Mouse (Mus musculus): ENCODE data around the gene Mmd. TPM values are rescaled to one million over a fixed set of nuclear protein-coding genes. Genes with fewer than 3 reads are reported as not detected.

Mmd gene
- polyA plus RNA-seq, 1 experiment from 2014 or later, result 27.1 TPM

DNA sequence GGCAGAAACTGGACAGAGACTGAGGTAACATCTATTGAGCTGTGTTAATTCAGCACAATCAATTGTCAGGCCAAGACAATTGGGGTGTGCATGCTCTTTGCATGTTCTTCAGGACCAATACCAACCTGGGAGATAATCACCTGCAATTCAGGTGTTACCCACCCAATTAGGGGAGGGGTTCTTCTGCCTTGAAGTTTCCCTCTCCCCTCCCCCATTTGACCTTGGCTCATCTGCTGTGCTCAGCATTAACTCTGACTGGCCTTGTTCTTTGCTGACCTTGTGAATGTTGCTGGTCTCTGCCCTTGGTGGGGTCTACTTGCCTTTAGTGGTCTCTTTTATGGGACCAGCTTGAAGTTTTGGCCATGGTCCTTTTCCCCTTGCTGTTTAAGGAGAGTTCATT lies 19.5 kb upstream of the Mmd start:
- Histone ChIP-seq H3K36me3 (ENCODE audit: control insufficient read depth, insufficient read depth, low read length) (no peaks in the 10 kb centered on the region), H3K27ac (replicated peaks; ENCODE audit: low read depth, low read length) (no peak overlapping the region), H3K27me3 (replicated peaks; ENCODE audit: control insufficient read depth, insufficient read depth, low read length) (no peaks in the 10 kb centered on the region), H3K9me3 (ENCODE audit: control insufficient read depth, low read length) (no peaks in the 10 kb centered on the region), H3K9ac (ENCODE audit: low read depth, low read length) (no peak overlapping the region), H3K4me2 (ENCODE audit: low read depth, low read length) (no peak overlapping the region), H3K4me1 (ENCODE audit: control insufficient read depth, insufficient read depth, low read length) (peaks cover 5% of the 10 kb centered on the region; the same call in 1 of the 2 replicates), H3K4me3 (ENCODE audit: low read depth, low read length) (no peak overlapping the region)
- ATAC-seq (ENCODE audit: low read depth) (no peak), DNase-seq (ENCODE audit: low spot score) (no peak)

GRCm38 (mm10) chr11:90230671-90231070 lies 18.6 kb upstream of the Mmd start:
- H3K4me2 ChIP-seq (ENCODE audit: low read depth, low read length), result no peak overlapping the region
- DNase-seq (ENCODE audit: low spot score) (peak; percentile 27), ATAC-seq (ENCODE audit: low read depth) (no peak)
- H3K4me1 ChIP-seq (ENCODE audit: control insufficient read depth, insufficient read depth, low read length), result peaks cover 5% of the 10 kb centered on the region; the same call in 1 of the 2 replicates
- no peak overlapping the region for H3K27ac ChIP-seq (replicated peaks; ENCODE audit: low read depth, low read length)
- no peak overlapping the region for H3K4me3 ChIP-seq (ENCODE audit: low read depth, low read length)
- WGBS, result 56% methylated on average over 2 of the region's 2 CpGs
- no peaks in the 10 kb centered on the region for H3K36me3 ChIP-seq (ENCODE audit: control insufficient read depth, insufficient read depth, low read length)
- H3K9ac ChIP-seq (ENCODE audit: low read depth, low read length), result no peak overlapping the region
- H3K9me3 ChIP-seq (ENCODE audit: control insufficient read depth, low read length), result no peaks in the 10 kb centered on the region
- no peaks in the 10 kb centered on the region for H3K27me3 ChIP-seq (replicated peaks; ENCODE audit: control insufficient read depth, insufficient read depth, low read length)

- Histone ChIP-seq H3K9me3 (ENCODE audit: control insufficient read depth, low read length) (no peaks in the 10 kb centered on the region), H3K27ac (replicated peaks; ENCODE audit: low read depth, low read length) (no peak overlapping the region), H3K36me3 (ENCODE audit: control insufficient read depth, insufficient read depth, low read length) (no peaks in the 10 kb centered on the region), H3K4me1 (ENCODE audit: control insufficient read depth, insufficient read depth, low read length) (peaks cover 5% of the 10 kb centered on the region; the same call in 1 of the 2 replicates), H3K4me3 (ENCODE audit: low read depth, low read length) (no peak overlapping the region), H3K9ac (ENCODE audit: low read depth, low read length) (no peak overlapping the region), H3K4me2 (ENCODE audit: low read depth, low read length) (no peak overlapping the region), H3K27me3 (replicated peaks; ENCODE audit: control insufficient read depth, insufficient read depth, low read length) (no peaks in the 10 kb centered on the region)
- WGBS, result 39% methylated on average over 2 of the region's 2 CpGs
- ATAC-seq (ENCODE audit: low read depth) (no peak), DNase-seq (ENCODE audit: low spot score) (no peak)
Observed at GRCm38 (mm10) chr11:90231631-90232030, 17.6 kb upstream of the Mmd start.

DNA sequence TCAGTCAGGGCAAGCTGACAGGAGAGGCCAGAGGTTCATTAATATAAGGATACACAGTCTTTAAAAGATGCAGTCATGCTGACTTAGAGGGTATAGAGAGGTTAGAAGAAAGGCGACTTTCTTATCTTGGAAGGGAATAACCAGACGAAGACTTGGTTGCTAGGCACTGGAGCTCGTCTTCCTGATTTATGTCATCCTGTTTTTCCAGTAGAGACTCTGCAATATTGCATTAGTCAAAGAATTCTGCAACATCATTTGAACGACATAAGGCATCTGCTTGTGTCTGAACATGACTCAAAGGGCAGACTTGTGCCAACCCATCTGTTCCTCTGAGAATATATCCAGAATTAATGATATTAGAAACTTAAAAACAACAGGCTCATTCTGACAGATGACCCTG lies 16.6 kb upstream of the Mmd start:
- peaks cover 5% of the 10 kb centered on the region; the same call in 1 of the 2 replicates for H3K4me1 ChIP-seq (ENCODE audit: control insufficient read depth, insufficient read depth, low read length)
- no peak overlapping the region for H3K4me2 ChIP-seq (ENCODE audit: low read depth, low read length)
- no peaks in the 10 kb centered on the region for H3K27me3 ChIP-seq (replicated peaks; ENCODE audit: control insufficient read depth, insufficient read depth, low read length)
- DNase-seq (ENCODE audit: low spot score) (peak; percentile 21), ATAC-seq (ENCODE audit: low read depth) (no peak)
- no peak overlapping the region for H3K9ac ChIP-seq (ENCODE audit: low read depth, low read length)
- H3K4me3 ChIP-seq (ENCODE audit: low read depth, low read length), result no peak overlapping the region
- WGBS, result 48% methylated on average over 4 of the region's 4 CpGs
- H3K27ac ChIP-seq (replicated peaks; ENCODE audit: low read depth, low read length), result no peak overlapping the region
- no peaks in the 10 kb centered on the region for H3K36me3 ChIP-seq (ENCODE audit: control insufficient read depth, insufficient read depth, low read length)
- H3K9me3 ChIP-seq (ENCODE audit: control insufficient read depth, low read length), result no peaks in the 10 kb centered on the region

- 73% methylated on average over 5 of the region's 5 CpGs for WGBS
- Histone ChIP-seq H3K36me3 (ENCODE audit: control insufficient read depth, insufficient read depth, low read length) (no peaks in the 10 kb centered on the region), H3K27ac (replicated peaks; ENCODE audit: low read depth, low read length) (no peak overlapping the region), H3K27me3 (replicated peaks; ENCODE audit: control insufficient read depth, insufficient read depth, low read length) (no peaks in the 10 kb centered on the region), H3K4me2 (ENCODE audit: low read depth, low read length) (no peak overlapping the region), H3K9me3 (ENCODE audit: control insufficient read depth, low read length) (no peaks in the 10 kb centered on the region), H3K4me3 (ENCODE audit: low read depth, low read length) (no peak overlapping the region), H3K9ac (ENCODE audit: low read depth, low read length) (no peak overlapping the region), H3K4me1 (ENCODE audit: control insufficient read depth, insufficient read depth, low read length) (peaks cover 2% of the 10 kb centered on the region; the same call in 1 of the 2 replicates)
- DNase-seq (ENCODE audit: low spot score) (no peak), ATAC-seq (ENCODE audit: low read depth) (no peak)
Observed at GRCm38 (mm10) chr11:90235221-90235620, 14.0 kb upstream of the Mmd start.

DNA sequence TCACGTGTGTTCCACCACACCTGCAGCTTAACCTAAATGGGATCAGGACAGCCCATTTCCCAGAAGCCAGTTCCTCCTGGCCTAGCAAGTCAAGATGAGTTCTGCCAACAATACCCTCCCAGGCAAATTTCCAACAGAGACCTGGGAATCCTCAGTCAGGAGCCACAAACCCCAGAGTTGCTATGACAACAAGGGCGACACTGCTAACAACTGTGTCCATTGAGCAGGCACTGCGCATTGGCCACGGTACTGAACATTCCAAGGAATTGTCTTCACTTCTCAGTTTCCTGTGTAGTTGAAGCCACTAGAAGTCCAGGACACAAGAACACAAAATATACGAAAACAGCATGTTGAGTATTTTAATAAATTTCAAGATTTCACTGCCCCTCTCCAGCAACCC lies 11.6 kb upstream of the Mmd start:
- no peaks in the 10 kb centered on the region for H3K36me3 ChIP-seq (ENCODE audit: control insufficient read depth, insufficient read depth, low read length)
- WGBS, result 55% methylated on average over 5 of the region's 5 CpGs
- no peaks in the 10 kb centered on the region for H3K4me1 ChIP-seq (ENCODE audit: control insufficient read depth, insufficient read depth, low read length)
- ATAC-seq (ENCODE audit: low read depth) (no peak), DNase-seq (ENCODE audit: low spot score) (peak; percentile 31)
- H3K4me3 ChIP-seq (ENCODE audit: low read depth, low read length), result no peak overlapping the region
- H3K9ac ChIP-seq (ENCODE audit: low read depth, low read length), result no peak overlapping the region
- no peaks in the 10 kb centered on the region for H3K9me3 ChIP-seq (ENCODE audit: control insufficient read depth, low read length)
- H3K27ac ChIP-seq (replicated peaks; ENCODE audit: low read depth, low read length), result no peak overlapping the region
- H3K4me2 ChIP-seq (ENCODE audit: low read depth, low read length), result no peak overlapping the region
- no peaks in the 10 kb centered on the region for H3K27me3 ChIP-seq (replicated peaks; ENCODE audit: control insufficient read depth, insufficient read depth, low read length)

DNA sequence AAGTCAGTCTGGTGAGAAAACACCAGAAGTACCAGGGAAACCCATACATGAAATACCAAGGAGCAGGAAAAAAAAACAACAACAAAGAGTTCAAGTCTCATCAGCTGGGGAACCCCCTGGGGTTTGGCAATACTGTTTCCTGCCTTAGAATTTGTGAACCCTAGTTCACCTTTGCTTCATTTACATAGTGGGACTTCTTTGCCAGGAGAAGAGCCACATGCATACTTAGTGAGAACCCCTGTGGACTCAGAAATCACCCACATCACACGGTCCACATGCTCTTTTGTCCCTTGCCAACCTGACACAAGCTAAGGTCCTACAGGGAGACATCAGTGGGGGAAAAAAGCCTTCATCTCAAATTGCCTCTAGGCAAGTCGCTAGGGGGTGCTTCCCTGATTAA lies 10.6 kb upstream of the Mmd start:
- Histone ChIP-seq H3K9me3 (ENCODE audit: control insufficient read depth, low read length) (no peaks in the 10 kb centered on the region), H3K27ac (replicated peaks; ENCODE audit: low read depth, low read length) (no peak overlapping the region), H3K36me3 (ENCODE audit: control insufficient read depth, insufficient read depth, low read length) (no peaks in the 10 kb centered on the region), H3K27me3 (replicated peaks; ENCODE audit: control insufficient read depth, insufficient read depth, low read length) (no peaks in the 10 kb centered on the region), H3K4me2 (ENCODE audit: low read depth, low read length) (no peak overlapping the region), H3K4me3 (ENCODE audit: low read depth, low read length) (no peak overlapping the region), H3K4me1 (ENCODE audit: control insufficient read depth, insufficient read depth, low read length) (no peaks in the 10 kb centered on the region), H3K9ac (ENCODE audit: low read depth, low read length) (no peak overlapping the region)
- DNase-seq (ENCODE audit: low spot score) (no peak), ATAC-seq (ENCODE audit: low read depth) (no peak)
- 18% methylated on average over 2 of the region's 2 CpGs for WGBS

DNA sequence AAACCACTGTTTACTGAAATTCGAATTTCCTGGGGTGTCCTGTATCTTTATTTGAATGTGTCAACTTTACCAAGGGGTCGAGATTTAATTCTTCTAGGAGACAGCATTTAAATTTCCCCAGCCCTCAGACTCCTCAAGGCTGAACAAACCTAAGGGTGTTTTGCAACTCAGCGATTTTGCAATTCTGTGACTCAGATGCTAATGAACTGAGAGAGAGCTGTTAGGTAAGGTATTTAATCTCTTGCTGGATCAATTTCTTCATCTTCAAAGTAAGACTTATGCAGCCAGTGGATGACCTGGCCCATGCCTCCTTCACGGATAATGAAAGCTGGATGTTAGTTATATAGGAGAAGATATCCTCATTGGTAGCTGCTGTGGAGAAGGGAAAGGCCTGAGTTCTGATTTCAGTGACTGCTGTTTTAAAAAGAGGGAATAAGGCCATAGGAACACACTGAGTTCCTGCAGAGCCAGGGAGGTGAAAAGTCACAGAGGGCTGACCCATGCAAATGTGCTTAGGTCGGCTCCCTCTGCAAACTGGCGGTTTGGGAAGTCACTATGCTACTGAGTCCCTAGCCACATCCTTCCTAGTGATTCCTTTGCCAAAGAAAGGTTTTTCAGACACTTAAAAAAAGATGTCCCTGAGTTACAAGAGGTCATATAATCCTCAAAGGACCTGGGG lies 8.5 kb upstream of the Mmd start:
- Histone ChIP-seq H3K9me3 (ENCODE audit: control insufficient read depth, low read length) (no peaks in the 10 kb centered on the region), H3K9ac (ENCODE audit: low read depth, low read length) (no peak overlapping the region), H3K4me1 (ENCODE audit: control insufficient read depth, insufficient read depth, low read length) (no peaks in the 10 kb centered on the region), H3K27me3 (replicated peaks; ENCODE audit: control insufficient read depth, insufficient read depth, low read length) (no peaks in the 10 kb centered on the region), H3K27ac (replicated peaks; ENCODE audit: low read depth, low read length) (no peak overlapping the region), H3K4me2 (ENCODE audit: low read depth, low read length) (no peak overlapping the region), H3K4me3 (ENCODE audit: low read depth, low read length) (no peak overlapping the region), H3K36me3 (ENCODE audit: control insufficient read depth, insufficient read depth, low read length) (no peaks in the 10 kb centered on the region)
- ATAC-seq (ENCODE audit: low read depth) (no peak), DNase-seq (ENCODE audit: low spot score) (peak; percentile 26)
- 21% methylated on average over 6 of the region's 6 CpGs for WGBS

GRCm38 (mm10) chr11:90241874-90242273 lies 7.4 kb upstream of the Mmd start:
- no peaks in the 10 kb centered on the region for H3K9me3 ChIP-seq (ENCODE audit: control insufficient read depth, low read length)
- H3K4me2 ChIP-seq (ENCODE audit: low read depth, low read length), result no peak overlapping the region
- no peaks in the 10 kb centered on the region for H3K4me1 ChIP-seq (ENCODE audit: control insufficient read depth, insufficient read depth, low read length)
- ATAC-seq (ENCODE audit: low read depth) (no peak), DNase-seq (ENCODE audit: low spot score) (no peak)
- WGBS, result 88% methylated on average over 2 of the region's 2 CpGs
- H3K27me3 ChIP-seq (replicated peaks; ENCODE audit: control insufficient read depth, insufficient read depth, low read length), result no peaks in the 10 kb centered on the region
- H3K9ac ChIP-seq (ENCODE audit: low read depth, low read length), result no peak overlapping the region
- H3K27ac ChIP-seq (replicated peaks; ENCODE audit: low read depth, low read length), result no peak overlapping the region
- H3K4me3 ChIP-seq (ENCODE audit: low read depth, low read length), result no peak overlapping the region
- no peaks in the 10 kb centered on the region for H3K36me3 ChIP-seq (ENCODE audit: control insufficient read depth, insufficient read depth, low read length)

All from embryonic facial prominence, embryonic 14.5 days (tissue).